Mouse (Mus musculus): ENCODE data around the gene Aen. TPM values are rescaled to one million over a fixed set of nuclear protein-coding genes. Genes with fewer than 3 reads are reported as not detected.

Gene Aen
- 1 to 10 TPM; 7.2 to 7.3 TPM for total RNA-seq (2023)

GRCm38 (mm10) chr7:78895653-78896333 is at the start of gene Aen:
Aen (plus strand) TSS chr7:78895854.

GRCm38 (mm10) chr7:78846737-78847434 is 48.8 kb upstream of the Aen start, which contains the start of gene Det1:
Det1 (minus strand) TSS chr7:78847263.

GRCm38 (mm10) chr7:78912974-78913474 is 17.4 kb downstream of the Aen start, which contains the start of gene Isg20:
Isg20 (plus strand) TSS chr7:78913424.

Other genes with a start within 250 kb of the Aen start
- gene Ntrk3, start 157.8 kb upstream of the Aen start, total RNA-seq (2023): not detected
- 10 to 100 TPM; 13.4 to 24.8 TPM for gene Mrps11, start 112.7 kb upstream of the Aen start, total RNA-seq (2023)
- 10 to 100 TPM in 1 of 2 experiments, 1 to 10 TPM in 1; 9.8 to 10.1 TPM for gene Mrpl46, start 112.3 kb upstream of the Aen start, total RNA-seq (2023)
- gene Det1, start 48.6 kb upstream of the Aen start, total RNA-seq (2023): 1 to 10 TPM; 5.4 to 5.7 TPM
- 10 to 100 TPM; 37.2 to 46.0 TPM for gene Isg20, start 17.6 kb downstream of the Aen start, total RNA-seq (2023)
- under 1 TPM in 1 of 2 experiments, not detected in 1; 0.04 TPM for gene Acan, start 157.6 kb downstream of the Aen start, total RNA-seq (2023)
- gene Hapln3, start 235.2 kb downstream of the Aen start, total RNA-seq (2023): not detected